Mouse (Mus musculus): ENCODE results near the gene Rnls.

- no peak for TF ChIP-seq CTCF (IDR thresholded peaks at IDR 0.05; ENCODE audit: low read depth)
- TF ChIP-seq EP300 (IDR thresholded peaks at IDR 0.05; ENCODE audit: low read depth) = no peak
Observed at GRCm38 (mm10) chr19:33159192-33159591, 232.9 kb downstream of the Rnls start.
